Mouse (Mus musculus) kidney, adult 8-10 months (tissue): ENCODE measurements around the gene Cdx2.

Source experiments
- DNase-seq, 2 experiments: peaks; one replicate each; pipeline ENCODE4 v3.0.0; 2022

Gene Cdx2

GRCm38 (mm10) chr5:147291764-147292505 lies 15.1 kb downstream of the Cdx2 start:
- no peak for DNase-seq

- no peak for DNase-seq
These were observed 22.7 kb downstream of the Cdx2 start for GRCm38 (mm10) chr5:147284365-147284764.

- DNase-seq: no peak
These were observed 29.5 kb downstream of the Cdx2 start for GRCm38 (mm10) chr5:147277547-147277925.

GRCm38 (mm10) chr5:147276701-147277546 lies 30.1 kb downstream of the Cdx2 start:
- DNase-seq: no peak

GRCm38 (mm10) chr5:147275761-147276160 lies 31.3 kb downstream of the Cdx2 start:
- no peak for DNase-seq

- no peak for DNase-seq
These were observed 32.6 kb downstream of the Cdx2 start for GRCm38 (mm10) chr5:147274174-147275141.

GRCm38 (mm10) chr5:147272808-147273345 lies 34.2 kb downstream of the Cdx2 start:
- DNase-seq: no peak

- DNase-seq: no peak
These were observed 34.8 kb downstream of the Cdx2 start for GRCm38 (mm10) chr5:147272046-147272807.

GRCm38 (mm10) chr5:147270673-147271655 lies 36.1 kb downstream of the Cdx2 start:
- DNase-seq: no peak

- DNase-seq: no peak
These were observed 37.0 kb downstream of the Cdx2 start, which contains the start of gene Pdx1 for GRCm38 (mm10) chr5:147269926-147270672. Pdx1 (plus strand) TSS chr5:147269959.

- DNase-seq: no peak
These were observed 37.7 kb downstream of the Cdx2 start for GRCm38 (mm10) chr5:147269371-147269770.

GRCm38 (mm10) chr5:147268728-147269127 lies 38.3 kb downstream of the Cdx2 start:
- DNase-seq: no peak

- DNase-seq: no peak
These were observed 39.6 kb downstream of the Cdx2 start for GRCm38 (mm10) chr5:147267434-147267833.

GRCm38 (mm10) chr5:147263945-147264344 lies 43.1 kb downstream of the Cdx2 start:
- DNase-seq: no peak

GRCm38 (mm10) chr5:147261899-147262541 lies 45.0 kb downstream of the Cdx2 start:
- no peak for DNase-seq

- no peak for DNase-seq
These were observed 46.3 kb downstream of the Cdx2 start for GRCm38 (mm10) chr5:147260778-147261177.

- no peak for DNase-seq
These were observed 46.9 kb downstream of the Cdx2 start for GRCm38 (mm10) chr5:147260189-147260588.
